Mouse (Mus musculus) spleen, postnatal 36 days (tissue): ENCODE data around the gene Slc20a1.

Source experiments
- DNase-seq, 2 experiments: peaks; one replicate each; pipeline ENCODE4 v3.0.0; 2022; ENCODE audit warnings: low spot score in 2 of 2, mixed read lengths in 1 of 2

Gene Slc20a1

DNA sequence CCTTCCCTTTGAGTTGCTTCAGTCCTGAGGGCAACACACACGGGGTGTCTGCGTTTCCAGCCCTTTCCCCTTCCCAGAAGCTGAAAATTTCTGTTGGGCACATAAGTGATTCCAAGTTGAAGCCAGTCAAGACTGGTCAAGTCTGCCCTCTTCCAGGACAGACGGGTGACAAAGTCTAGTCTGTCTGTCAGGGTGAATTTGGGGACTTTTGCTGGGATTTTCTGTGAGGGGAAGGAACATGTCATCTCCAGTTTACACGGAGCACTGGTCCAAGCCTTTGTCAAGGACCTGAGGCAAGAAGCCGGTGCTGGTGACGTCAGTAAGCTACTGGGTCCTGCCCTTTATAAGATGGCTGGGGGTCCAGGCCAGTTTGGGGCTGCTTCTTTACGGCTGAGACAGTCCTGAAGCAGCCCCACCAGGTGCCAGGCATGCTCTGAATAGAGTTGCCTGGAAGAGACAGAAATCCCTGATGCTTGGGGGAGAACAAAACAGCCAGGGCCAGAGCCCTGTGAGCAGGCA, 28.5 kb downstream of the Slc20a1 start:
- DNase-seq: no peak

DNA sequence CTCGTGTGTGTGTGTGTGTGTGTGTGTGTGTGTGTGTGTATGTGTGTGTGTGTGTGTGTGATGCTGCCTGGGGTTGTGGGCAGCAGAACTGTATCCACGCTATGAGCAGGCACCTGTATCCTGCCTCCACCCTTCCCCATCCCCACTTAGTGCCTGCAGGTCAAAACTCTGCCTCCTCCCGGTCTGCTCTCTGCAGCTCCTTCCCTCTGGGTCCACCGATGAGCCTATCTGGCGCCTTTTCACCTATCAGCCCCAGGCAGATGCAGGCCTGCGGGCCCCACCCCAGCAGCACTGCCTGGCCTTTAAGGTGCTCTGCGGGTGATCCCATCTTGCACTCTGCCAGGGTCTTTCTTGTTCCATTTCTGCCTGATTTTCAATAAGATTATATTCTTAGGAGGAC, 29.1 kb downstream of the Slc20a1 start:
- peak; percentile 70 to 81 for DNase-seq

DNA sequence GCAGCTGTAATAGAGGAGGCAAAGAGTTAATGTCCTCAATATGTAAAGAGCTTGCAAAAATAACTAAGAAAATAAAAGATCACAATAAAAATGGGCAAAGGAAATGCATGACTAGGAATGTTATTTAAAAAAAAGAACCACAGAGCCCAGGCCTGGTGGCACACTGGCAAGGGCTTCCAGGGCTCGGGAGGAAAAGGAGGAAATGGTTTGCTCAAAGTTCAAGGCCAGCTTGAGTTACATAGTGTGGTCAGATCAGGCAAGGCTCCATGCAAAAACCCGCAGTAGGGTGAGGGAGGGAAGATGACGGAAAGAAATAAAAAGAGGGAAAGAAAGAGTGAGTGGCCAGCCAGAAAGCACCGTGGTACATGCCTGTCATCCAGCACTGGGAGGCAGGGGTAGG, 30.0 kb downstream of the Slc20a1 start:
- DNase-seq: no peak

DNA sequence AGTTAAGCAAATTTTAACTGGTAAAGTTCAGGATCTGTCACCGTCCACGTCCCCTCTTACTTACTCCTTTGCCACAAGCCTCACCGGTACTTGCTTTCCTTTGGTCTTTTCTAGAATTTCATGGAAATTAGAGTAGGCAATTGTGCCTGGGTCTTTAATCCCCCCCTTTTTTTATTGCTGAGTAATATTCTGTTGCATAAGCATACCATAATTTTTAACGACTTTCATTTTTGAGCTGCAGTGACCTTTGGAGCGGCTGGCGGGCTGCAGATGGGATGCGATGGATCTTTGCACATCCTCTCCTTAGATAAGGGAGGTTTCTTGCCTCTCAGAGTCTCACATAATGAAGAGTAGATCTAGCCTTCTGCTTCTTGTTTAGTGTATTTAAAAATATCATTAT, 30.8 kb downstream of the Slc20a1 start:
- no peak for DNase-seq

DNA sequence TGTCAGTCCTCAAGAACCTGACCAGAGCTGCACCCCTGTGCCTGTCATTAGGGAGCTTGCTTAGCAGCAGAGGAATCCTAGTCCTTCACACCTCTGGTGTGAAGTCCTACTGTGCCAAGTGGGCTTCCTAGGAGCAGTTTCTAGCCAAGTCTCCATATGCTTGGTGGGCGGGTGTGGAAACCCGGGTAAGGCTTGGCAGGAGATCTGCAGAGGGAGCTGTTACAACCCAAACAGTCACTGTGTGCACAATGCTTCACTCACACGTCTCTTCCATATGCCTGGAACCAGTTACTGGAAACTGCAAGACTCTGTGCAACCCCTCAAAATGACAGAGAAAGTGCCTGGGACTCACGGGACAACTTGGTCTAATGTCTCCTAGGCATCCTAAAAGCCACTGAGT, 33.5 kb downstream of the Slc20a1 start:
- no peak for DNase-seq

DNA sequence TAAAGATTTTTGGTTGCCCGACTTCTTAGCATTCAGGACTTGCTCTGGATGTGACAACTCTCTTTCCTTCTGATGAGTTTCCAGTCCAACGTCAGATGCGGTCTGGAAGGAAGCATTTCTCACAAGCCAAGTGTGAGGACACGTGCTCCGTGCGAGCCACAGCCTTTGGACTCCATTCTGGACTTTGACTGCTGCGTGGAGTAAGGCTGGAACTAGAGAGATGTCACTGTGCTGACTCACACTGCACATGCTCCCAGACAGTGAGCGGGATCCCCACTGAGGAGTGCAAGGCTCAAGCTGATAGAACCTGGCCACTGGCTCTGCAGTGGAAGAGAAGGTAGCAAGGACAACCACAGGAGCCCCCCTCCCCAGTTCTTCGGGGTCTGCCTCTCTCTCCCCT, 33.9 kb downstream of the Slc20a1 start:
- DNase-seq: no peak

DNA sequence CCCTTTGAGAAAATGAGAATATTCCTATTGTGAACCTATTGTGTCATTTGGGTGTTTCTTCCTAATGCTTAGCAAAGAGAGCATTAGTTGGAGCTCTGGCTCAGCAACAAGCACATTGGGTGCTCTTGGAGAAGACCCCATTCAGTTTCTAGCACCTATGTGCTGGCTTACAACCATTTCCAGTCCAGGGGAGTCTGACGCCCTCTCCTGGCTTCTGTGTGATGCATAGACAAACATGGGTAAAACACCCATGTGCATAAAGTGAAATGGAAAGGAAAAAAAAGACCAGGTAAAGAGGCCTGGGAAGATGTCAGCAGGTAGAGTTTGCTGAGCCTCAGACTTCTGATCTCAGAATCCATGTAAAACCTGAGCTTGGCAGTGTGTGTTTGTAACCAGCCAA, 34.7 kb downstream of the Slc20a1 start:
- no peak for DNase-seq

DNA sequence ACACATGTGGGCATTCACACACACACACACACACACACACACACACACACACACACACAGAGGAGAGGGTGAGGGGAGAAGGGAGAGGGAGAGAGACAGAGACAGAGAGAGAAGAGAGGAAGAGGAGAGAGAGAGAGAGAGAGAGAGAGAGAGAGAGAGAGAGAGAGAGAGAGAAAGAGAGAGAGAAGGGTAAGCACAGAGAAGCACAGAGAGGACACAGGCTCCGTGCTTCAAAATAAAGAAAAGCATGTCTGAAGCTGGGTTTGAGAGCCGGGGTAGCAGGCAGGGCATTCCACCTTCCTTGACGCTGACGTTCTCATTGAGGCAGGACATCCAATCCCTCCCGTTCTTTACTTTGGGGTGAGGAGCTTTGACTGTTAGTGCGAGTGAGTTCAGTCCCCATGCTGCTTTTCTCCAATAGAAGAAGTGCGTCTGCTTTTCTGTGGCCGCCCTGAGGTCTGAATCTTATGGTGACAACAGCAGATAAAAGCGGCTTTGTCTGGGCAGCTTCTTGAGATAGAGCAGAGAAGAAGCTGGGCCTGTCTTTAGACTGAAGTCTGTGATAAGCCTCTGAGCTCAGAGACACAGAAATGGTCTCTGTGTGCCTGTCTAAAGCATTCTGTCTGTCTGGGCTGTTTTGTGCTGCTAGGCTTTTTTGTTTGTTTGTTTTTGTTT, 35.4 kb downstream of the Slc20a1 start:
- DNase-seq: no peak

DNA sequence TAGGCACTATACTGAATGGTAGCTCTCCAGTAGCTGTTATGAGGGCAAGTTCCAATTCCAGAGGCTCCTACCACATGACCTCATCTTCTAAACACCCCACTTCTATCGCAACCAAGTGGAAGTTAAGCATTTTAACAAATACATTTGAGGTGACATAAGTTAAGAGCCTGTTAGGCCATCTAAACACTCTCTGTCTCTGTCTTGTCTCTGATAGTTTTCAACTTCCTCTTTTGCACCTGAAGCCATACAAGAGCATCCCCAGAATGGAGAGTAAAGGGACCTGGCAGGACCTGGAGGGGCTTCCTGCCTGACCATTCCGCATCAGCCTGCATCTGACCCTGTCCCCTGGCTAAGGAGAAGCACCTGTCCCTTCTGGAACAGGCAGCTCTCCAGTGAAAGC, 36.2 kb downstream of the Slc20a1 start:
- DNase-seq: no peak

DNA sequence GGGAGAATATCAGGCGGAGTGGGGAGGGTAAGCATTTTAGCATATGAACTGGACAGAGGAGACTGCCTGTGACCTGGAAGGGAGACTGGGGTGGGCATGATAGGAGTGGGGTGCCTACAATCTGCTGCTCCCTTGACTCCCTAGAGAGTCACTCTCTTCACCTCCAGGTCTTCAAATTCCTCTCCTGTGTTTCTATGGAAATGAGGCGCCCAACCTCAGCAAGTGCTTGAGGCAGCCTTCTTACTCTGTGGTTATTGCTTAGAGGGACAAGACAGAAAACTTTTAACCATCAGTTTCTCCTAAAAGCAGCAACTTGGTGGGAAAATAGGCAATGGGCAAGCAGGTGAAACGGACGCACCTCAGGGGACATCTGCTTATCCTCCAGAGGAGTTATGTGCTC, 38.0 kb downstream of the Slc20a1 start:
- no peak for DNase-seq

DNA sequence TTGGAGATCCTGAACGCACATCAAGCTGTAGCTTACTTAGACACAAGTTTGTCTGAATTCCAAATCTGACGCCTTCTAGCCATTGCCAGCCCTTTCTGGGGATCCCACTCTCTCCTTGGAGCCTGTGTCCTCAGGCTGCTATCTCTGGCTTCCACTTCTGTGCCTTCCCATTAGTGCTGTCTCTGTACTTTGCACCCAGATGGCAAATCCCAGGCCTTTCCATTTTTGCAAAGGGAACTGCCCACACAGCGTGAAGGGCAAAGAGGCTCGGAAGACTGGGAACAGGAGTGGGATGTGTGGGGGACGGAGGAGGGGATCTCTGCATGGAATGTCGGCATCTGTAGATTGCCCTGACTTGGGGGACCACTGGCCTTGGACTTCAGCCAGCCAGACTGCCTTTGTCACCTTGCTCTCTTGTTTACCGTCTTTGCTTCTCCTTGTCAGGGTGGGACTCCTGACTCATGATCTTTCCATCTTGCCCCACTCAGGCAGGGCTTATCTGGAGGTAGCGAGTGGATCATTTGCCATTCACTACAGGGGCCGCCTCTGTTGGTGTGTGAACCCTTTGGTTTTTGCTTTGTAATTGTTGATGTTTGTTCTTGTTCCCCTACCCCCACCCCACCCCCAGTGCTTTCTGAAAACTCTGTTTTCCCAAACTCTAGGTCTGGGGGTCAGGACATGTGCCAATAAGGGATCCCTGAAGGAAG, 42.3 kb downstream of the Slc20a1 start:
- no peak for DNase-seq

DNA sequence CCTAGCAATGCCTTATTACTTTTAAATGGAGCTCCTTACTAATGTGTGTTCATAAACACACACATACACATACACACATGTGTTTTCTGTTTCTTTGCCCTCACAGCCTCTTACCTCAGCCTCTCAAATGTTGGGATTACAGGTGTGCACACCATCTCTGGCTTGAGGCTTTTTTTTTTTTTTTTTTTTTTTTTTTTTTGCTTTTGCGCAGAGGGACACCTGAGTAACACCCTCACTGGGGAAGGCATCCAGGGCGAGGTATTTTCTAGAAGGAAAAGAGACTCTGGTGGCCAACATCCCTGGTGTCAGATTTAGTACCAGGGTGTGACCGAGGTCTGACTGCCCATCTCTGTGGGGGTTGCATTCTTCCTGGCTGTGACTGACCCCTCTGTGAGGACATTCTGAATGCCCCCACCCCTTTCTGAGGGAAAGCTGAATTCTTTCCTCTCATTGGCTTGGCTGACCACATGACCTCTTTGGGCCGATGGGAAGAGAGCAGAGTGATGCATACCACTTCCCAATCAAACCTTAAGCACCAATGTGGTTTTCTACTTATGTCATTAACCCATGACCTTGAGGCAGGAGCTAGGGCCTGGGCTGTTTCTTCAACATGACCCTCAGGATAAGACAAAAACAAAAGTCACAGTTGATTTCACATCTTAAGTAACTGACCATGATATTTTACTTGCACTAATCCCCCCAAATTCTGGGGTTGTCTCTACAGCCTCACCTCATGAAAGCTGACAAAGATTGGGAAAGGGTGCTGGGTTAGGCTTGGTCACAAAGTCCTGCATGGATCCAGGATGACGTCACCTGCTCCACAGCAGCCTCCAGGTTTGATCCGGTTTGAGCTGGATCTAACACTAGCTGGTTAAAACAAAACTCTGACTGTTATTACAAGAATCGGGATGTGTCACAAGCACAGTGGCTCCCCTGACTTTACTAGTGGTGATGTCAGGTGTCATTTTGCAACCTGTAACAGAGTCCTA, 43.6 kb downstream of the Slc20a1 start:
- DNase-seq: no peak

DNA sequence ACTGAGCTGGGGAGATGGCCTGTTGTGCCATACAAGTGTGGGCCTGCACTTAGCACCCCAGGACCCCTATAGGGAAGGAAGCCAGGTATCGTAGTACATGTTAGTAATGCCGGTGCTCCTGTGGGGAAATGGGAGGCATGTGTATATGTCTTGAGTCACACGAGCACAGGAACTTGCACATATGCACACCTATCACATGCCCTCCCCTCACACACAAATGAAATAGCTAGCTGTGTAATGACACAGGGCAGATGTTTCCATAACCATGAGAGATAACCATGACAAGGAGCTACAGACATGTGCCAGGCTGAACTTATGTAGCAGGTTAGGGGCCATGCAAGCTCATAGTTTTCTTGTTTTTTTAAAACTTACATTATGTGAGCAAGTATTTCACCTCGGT, 44.4 kb downstream of the Slc20a1 start:
- no peak for DNase-seq

DNA sequence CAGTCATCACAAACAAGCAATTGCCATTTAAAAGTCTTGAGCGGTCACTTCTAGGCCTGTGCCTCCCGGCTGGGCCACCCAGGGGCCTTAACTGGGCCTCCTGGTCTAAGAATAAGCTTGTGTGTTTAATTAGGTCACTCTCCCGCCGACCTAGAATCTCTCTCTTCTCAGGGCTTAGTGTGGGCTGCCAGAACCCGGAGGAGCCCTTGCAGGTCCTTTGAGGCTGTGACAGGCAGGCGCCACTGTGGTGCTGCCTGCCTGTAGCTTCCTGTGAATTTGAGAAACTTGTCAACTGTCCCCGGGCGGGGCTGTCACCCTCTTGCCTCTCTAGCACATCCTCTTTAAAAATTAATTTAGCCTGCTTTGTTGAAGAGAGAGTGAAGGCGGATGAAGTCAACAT, 45.2 kb downstream of the Slc20a1 start:
- DNase-seq: peak in 1 of 2 experiments; percentile 30

DNA sequence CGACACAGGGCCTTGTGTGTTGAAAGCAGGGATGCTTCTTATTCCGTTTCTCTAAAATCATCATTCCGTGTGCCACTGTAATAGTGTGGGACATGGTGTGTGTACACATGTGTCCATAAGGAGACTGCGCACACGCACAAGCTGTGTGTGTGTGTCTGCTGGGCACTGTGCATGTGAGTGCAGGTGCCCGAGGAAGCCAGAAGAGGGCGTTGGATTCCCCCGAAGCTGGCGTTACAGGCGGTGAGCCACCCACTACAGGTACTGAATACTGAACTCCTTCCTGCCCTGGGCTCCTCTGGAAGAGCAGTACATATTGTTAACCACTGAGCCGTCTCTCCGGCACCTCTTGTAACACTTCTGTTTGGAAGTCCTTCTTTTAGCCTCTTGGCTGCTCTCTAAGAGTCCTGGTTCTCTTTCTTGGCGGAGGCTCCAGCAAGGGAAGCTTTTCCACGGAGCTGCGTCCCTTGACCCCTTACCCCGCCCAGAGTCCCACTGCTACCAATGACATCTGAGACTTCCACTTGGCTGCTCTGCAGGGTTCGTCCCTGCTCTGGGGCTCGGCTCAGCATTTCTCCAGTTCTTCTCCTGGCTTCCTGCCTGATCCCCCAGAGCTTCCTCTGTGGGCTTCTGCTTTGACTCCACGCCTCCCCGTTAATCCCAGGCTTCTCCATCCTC, 46.0 kb downstream of the Slc20a1 start:
- DNase-seq: no peak

DNA sequence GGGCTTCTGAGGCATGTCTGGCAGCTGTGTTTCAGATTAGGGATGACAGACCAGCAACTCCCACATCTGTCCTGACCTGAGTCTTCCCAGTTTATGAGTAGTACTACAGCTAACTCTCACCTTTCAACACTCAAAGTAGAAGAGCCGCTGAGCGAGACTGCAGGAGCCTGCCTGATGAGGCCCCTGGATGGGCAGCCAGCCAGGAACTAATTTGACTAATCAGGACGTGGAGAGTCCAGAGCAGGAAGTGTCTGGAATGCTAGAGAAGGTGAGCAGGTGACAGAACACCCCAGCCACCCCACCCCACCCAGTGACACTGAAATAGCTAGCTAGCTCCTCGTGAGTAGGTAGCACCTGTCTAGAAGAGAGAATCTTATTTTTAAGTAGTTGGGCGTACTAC, 47.1 kb downstream of the Slc20a1 start:
- no peak for DNase-seq

DNA sequence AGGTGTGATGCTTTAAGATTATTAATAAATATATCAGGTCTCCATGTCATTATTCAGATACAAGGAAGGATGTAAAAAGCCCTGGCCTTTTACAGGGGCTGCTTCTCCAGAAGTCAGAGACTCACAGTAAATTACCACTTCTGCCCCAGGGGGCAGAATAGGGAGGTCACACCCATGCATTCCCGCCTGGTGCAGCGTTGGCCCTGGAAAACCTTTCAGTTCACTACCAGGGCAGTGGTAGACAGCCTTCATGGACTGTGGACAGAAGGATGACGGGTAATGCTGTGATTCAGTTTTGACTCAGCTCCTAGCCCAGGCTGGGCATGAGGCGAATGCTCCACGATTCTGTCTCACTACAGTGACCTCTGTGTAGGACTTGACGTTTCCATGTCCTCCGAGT, 47.9 kb downstream of the Slc20a1 start:
- DNase-seq: no peak

DNA sequence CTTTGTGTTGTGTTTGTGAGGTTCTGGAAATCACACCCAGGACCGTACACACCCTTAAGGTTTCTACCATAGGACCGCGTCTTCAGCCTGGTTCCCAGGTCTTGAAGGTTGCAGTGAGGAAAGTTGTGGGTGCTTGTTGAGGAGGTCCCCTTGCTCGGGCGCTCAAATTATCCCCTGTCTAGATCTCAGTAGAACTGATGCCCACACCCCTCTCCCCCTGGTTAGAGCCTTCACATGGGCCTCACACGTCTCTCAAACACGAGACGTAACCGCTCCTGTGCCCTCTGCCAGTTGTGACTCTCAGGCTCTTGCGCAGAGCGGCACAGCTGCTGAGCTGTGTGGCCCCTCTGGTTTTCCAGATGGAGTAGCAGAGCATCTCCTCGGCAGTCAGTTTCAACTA, 48.4 kb downstream of the Slc20a1 start:
- no peak for DNase-seq

DNA sequence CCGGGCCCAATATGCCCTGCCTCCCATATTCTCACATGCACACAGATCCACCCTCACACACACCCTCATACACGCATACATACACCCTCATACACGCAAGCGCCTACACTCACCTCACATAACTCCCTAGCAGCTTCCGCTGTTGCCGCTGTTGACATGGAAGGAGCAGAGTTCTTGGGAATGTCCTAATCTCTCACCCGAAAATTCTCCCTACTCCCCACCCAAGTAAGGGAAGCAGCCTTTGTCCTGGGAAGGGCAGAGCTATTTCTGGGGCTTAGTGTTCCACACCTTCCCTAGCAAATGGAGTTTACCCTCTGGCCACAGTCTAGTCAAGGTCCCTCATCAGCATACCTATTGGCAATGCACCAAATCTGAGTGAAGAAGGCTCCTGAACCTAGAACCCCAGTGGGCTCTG, 49.1 kb downstream of the Slc20a1 start:
- DNase-seq: no peak

DNA sequence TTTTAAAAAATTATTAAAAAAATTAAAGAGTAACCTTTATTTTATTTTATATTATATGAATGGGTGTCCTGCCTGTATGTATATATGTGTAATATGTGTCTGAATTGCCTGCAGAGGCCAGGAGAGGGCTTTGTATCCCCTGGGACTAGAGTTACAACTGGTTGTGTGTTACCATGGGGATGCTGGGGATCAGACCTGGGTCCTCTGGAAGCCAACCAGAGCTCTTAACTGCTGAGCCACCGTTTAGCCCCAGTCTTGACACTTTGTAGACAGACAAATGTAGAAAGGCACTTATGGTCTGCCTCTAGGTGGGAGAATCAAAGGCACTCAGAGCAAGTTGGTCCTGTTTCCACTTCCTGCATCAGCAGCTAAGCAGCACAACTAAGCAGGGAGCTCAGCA, 50.8 kb downstream of the Slc20a1 start:
- DNase-seq: no peak

DNA sequence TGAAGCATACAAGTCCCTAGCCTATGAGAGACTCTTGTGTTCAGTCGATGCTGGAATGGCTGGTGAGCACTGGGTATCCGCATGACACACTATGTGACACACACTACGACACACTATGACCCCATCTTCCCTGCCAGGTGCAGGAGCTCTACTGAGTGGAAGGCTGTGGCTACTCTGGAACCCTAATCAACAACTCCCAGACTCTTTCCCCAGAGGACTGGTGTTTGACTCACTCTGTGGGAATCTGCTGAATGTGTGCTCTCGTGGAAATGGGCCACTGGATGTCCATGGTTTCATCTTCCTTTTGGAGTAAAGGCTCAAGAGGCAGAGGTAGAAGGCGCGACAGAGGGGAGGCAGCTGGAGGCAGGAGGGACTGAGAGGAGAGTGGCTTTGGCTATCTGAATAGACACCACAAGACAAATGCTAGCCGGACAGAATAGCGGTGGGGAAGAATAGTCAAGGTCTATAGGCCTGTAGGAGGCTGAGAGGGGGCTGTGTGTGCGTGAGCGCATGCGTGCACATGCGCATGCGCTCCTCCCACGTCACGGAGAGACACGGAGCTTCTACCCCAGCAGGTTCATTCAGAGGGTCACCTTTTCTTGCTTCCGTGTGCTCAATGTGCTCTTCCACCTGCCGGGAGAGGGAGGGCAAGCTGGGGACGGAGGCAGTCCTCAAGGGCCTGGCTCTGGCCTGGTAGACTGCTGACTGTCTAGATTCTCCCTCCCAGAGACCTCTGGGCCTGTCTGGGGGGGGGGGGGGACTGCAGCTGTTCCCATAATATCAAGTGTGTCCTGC, 54.5 kb downstream of the Slc20a1 start:
- no peak for DNase-seq
